Mouse (Mus musculus) right cerebral cortex, postnatal 10 days (tissue): ENCODE data around the gene Ccl3.

Source experiments
- DNase-seq, 2 experiments: peaks; one replicate each; pipeline ENCODE4 v3.0.0; 2021; ENCODE audit warnings: low spot score in 2 of 2

Gene Ccl3

DNA sequence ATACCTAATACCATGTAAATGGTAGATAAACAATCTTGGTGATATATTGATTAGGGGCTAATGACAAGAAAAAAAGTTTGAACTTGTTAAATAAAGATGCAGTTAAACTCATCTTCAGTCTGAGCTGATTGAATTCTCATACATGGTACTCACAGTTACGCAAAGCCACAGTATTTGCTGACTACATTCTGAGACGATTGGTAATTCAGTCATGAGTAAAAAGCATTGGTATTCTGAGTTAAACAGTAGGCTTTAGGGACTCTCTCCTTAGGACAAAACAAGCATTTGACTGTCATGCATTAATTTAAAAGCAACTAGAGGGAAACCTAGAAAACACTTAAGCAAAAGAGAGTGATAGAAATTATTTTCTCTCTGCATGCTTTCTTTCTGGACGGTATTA, 25.6 kb downstream of the Ccl3 start:
- no peak for DNase-seq

DNA sequence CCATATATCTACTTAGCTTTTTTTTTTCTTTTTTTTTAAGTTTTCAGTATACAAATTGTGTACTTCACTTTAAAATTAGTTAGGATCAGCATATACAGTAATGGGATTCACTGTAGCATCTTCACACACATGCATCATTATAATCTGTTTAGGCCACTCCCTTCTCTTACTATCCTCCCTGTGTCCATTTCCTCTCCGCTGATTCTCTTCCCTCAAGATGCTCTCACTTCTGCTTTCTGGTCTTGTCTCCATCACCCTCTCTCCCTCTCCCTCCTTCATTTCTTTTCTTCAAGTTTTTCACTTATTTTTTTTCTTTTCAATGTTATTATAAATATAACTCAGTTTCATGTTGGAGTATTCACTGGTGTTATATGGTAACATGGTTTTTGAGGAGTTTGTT, 30.1 kb downstream of the Ccl3 start:
- no peak for DNase-seq

DNA sequence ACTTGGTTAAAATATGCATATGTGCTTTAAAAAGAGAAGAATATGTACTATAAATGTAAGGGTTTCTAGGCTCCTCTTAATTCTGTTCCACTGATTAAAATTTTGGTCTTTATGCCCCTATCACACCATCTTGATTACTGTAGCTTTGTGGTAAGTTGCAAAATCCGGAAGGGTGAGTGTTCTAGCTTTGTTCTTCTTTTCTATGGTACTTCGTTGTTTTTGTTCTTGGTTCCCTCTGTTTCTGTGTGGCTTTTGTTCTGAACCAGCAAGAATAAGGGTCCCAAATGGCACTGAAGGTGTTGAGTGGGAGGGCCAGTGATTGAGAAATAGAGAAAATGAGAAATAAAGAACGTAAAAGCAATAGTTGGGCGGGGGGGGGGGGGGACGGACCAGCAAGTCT, 30.9 kb downstream of the Ccl3 start:
- DNase-seq, result no peak

DNA sequence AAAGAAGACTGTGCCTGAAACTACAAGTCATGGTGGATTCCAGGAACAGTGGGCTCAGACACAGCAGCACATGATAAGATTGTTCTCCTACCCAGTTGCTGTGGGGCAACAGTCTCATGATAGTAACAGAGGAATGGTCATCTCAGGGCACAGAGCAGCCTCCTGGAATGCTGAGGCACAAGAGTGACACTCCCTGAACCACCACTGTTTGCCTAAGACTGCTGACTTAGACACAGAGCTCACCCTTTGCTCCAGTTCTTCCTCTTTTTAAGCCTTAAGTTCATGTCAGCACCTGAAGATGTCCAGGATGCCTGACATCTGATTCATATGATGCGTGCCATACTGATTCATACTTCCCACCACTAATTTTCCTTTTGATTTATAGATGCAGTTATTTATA, 32.6 kb downstream of the Ccl3 start:
- DNase-seq, result no peak

DNA sequence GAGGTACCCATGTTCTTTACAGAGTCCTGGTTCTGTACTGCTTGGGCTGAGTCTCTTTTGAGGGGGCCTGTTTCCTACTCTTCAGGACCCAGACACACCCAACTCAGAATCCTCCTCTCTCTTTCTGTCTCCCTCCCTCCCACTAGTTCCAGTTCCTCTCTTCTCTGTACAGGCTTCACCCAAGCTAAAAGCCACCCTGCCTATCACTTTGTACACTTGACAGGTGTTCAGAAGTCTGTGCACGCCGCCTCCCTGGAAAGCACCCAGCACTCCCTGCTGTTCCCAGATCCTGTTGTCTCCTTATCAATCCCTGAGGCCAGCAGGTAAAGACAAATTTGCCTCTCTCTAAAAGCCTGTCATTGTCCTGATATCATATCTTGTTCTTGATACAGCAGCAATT, 38.3 kb downstream of the Ccl3 start:
- no peak for DNase-seq

DNA sequence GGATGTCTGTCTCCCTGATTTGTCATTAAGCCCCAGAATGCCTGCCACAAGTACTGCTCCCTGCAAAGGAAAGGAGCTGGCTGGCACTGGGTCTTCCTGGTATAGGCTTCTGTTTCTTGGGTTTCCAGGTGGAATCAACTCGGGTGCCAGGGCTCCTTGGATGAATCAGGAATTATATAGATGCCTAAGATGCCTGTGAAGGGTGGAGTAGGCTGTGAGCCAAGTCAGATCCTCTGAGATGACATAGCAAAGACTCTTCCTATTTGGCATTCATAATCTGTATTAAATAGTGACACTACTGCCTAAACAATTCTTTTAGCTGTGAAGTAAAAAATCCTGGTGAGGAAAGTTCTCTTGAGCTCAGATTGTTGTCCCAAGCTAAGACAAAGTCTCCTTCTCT, 42.8 kb downstream of the Ccl3 start:
- DNase-seq, result no peak

DNA sequence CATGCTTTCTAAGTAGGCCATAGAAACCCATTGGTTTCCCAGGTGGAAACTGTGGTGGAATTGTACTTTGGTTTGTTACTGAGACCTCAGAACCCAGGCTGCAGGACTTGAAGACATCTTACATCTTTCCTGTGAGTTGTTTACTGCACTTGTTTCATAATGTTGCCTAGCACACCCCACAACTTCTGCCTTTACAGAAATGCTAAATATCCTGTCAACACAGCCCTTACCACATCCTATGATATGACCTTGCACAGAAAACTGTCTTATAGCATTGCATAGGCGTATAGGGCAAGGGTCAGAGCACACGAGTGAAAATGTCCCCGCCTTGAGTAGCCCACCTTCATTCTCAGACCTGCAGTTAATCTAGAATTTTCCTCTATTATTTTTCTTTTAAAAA, 43.6 kb downstream of the Ccl3 start:
- no peak for DNase-seq

DNA sequence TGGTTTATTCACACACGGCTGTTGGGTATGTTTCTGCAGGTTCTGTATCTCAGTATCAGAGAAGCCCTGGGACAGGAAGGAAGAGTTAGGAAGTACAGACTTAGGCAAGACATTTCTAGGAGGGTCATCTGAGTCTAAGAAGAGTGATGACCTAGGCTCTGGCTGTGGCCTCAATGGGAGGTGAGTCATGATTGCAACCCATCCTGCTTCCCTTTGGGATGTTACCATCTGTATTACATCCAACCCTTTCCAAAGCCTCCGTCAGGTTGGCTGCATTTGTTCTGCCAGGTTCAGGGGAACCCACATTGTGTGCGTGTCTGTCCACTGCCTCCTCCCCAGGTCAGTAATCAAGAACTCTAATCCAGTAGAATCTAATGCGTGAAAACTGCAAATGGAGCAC, 44.5 kb downstream of the Ccl3 start:
- no peak for DNase-seq

DNA sequence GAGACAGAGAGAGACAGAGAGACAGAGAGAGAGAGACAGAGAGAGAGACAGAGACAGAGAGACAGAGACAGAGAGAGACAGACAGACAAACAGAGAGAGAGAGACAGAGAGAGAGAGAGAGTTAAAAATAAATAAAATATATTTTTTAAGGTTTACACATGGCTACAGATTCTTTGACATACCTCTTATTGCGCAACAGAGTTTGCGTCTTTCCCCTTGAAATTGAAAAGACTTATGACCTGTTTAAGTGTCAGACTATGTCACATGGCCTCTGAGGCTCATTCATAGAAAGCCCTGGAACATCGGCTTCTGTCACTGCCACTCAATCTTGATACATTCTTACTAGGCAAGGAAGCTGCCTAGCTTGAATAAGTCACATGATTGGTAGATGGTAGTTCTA, 45.8 kb downstream of the Ccl3 start:
- no peak for DNase-seq

DNA sequence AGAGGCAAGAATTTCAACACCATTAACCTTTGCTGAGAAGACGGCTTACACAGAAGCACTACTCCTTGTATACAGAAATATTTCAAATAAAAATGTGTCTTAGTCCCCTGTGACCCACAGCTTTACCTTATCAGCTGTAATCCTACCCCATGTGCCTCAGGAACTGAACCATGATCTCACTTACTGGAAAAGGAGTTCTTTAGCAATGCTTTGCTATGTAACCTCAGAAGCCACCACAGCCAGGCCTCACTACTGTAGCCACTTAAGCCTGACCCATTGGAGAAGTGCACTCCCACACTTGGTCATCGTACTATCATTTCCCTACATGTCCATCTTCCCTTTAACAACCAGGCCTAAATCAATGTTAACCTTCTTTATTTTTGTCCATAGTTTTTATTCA, 48.6 kb downstream of the Ccl3 start:
- DNase-seq, result no peak

DNA sequence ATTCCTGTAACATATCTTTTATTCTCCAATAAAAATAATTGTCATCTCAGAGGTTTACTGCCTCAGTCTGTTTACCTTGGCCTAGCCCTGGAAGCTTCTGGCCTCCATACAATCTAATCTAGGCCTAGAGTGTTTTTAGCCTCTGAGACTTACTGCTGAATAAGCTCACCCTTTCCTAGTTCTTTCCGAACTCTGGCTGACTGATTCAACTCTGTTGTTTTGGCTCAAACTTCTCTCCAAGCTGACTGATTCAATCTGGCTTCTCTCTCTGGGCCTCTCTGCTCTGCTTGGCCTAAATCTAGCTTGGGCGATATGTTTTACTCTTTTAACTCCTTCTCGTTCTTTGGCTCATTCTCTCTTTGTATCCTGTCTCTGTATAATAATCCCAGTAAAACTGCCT, 50.2 kb downstream of the Ccl3 start:
- DNase-seq, result no peak

DNA sequence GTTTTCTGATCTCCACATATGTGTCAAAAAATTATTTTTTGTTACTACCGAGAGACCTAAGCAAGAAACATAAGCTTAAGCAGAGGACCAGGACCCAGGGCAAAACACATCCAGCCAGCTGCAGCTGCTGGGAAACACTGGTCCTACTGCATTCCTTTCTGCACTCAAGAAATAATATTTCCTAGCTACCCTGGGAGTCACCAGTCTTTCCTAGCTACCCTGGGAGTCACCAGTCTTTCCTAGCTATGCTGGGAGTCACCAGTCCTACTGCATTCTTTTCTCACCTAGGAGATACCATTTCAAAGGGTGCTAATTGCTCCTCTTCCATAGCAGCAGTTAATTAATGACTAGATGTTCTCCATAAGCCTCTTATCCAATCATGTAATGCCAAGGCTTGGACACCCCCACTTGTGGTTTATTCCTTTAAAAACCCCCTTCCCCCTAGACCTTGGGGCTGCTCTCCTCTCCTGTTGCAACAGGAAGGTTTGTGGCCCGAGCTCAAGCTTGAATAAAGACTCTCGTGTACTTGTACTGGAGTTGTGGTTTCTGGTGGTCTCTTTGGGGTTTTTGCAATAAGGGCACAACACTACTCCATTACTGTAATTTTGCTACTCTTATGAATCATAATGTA, 50.8 kb downstream of the Ccl3 start:
- no peak for DNase-seq
